7 mouse cellular contexts compared by ENCODE assay signal in the genomic region with DNA sequence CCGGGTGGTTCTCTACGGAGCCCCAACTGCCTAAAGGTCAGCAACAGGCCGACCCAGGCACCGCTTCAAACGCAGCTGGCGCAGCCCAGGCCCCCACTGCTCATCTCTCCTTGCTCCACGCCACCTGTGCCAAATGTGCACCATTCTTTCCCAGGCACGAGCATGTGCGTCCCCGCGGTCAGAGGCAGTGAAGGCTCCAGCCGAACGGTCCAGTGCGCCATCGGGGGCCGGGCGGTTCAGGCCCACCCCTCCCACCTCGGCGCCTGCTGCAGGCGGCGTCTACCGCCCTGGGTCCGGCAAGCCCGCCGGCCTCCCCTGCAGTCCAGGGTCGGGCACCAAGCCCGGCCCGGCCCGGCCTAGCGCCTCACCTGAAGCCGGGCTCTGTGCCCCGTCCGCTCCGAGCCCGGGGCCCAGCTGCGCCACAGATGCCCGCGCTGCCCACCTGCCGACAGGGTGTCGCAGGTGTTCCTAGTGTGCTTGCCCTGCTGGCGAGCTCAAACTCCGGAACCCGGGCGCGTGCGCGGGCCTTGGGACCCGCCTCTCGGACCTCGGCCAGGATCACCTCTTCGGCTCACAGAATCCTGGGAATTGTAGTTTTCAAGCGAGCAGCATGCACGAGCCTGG. TPM values are rescaled to one million over a fixed set of nuclear protein-coding genes. Genes with fewer than 3 reads are reported as not detected.
DNase-seq lines count a peak whose midpoint lies in the region; ATAC-seq and TF ChIP-seq lines count a peak whose summit lies in the region.

No protein-coding gene starts in this region.

- peaks cover 4% of the 10 kb centered on the region; the same call in 1 of the 2 replicates for H3K27me3 ChIP-seq in embryonic facial prominence, embryonic 10.5 days (replicated peaks; ENCODE audit: low read depth, poor library complexity, severe bottlenecking)
- H3K27me3 ChIP-seq in midbrain, embryonic 11.5 days (ENCODE audit: control insufficient read depth, insufficient read depth, low read length) = no peaks in the 10 kb centered on the region
- no peaks in the 10 kb centered on the region for H3K27me3 ChIP-seq in stomach, embryonic 14.5 days (ENCODE audit: control insufficient read depth, insufficient read depth, low read length)

- intact Hi-C loops in left cerebral cortex, postnatal 36 days (cut with DNase I) = no loop called here

- no peak for TF ChIP-seq CTCF in bone marrow, adult 2 months (IDR thresholded peaks at IDR 0.05; ENCODE audit: control insufficient read depth, insufficient read depth, low read length)

- H3K9ac ChIP-seq in midbrain, embryonic 11.5 days (ENCODE audit: low read length) = peak overlapping the region; percentile 82
- H3K9ac ChIP-seq in stomach, embryonic 14.5 days (replicated peaks; ENCODE audit: low read depth, low read length) = peak overlapping the region; percentile 60

- peak overlapping the region; percentile 93 for H3K4me2 ChIP-seq in midbrain, embryonic 11.5 days
- H3K4me2 ChIP-seq in stomach, embryonic 14.5 days (replicated peaks; ENCODE audit: low read depth, low read length) = peak overlapping the region; percentile 94

- no peak for TF ChIP-seq POLR2A in bone marrow, adult 2 months (IDR thresholded peaks at IDR 0.05; ENCODE audit: borderline replicate concordance, control insufficient read depth, low read depth, low read length)

- H3K27ac ChIP-seq in bone marrow, adult 2 months (ENCODE audit: control insufficient read depth, insufficient read depth, low read depth, low read length, poor library complexity) = no peak overlapping the region
- peak overlapping the region; percentile 84 for H3K27ac ChIP-seq in embryonic facial prominence, embryonic 10.5 days (replicated peaks)
- no peak overlapping the region for H3K27ac ChIP-seq in midbrain, embryonic 11.5 days (ENCODE audit: low read depth, low read length)
- no peak overlapping the region for H3K27ac ChIP-seq in stomach, embryonic 14.5 days (ENCODE audit: low read length)

- peak overlapping the region; percentile 41 for H3K4me3 ChIP-seq in bone marrow, adult 2 months (replicated peaks; ENCODE audit: control insufficient read depth, low read depth, low read length)
- H3K4me3 ChIP-seq in embryonic facial prominence, embryonic 10.5 days = peak overlapping the region; percentile 84
- H3K4me3 ChIP-seq in midbrain, embryonic 11.5 days (ENCODE audit: low read depth, low read length) = peak overlapping the region; percentile 82
- H3K4me3 ChIP-seq in stomach, embryonic 14.5 days (ENCODE audit: low read depth, low read length) = peak overlapping the region; percentile 88

- DNase-seq in embryonic facial prominence, embryonic 10.5 days (ENCODE audit: low spot score) = peak; percentile 88
- peak; percentile 89 for DNase-seq in kidney, adult 11 months
- peak; percentile 87 to 90 for DNase-seq in left cerebral cortex, postnatal 36 days (ENCODE audit: low spot score in 2 of 2)
- DNase-seq in midbrain, embryonic 11.5 days (ENCODE audit: low spot score, missing footprints) = peak; percentile 95

- H3K9me3 ChIP-seq in embryonic facial prominence, embryonic 10.5 days = no peaks in the 10 kb centered on the region
- H3K9me3 ChIP-seq in midbrain, embryonic 11.5 days (ENCODE audit: control insufficient read depth, low read length) = no peaks in the 10 kb centered on the region
- no peaks in the 10 kb centered on the region for H3K9me3 ChIP-seq in stomach, embryonic 14.5 days (ENCODE audit: control insufficient read depth, low read depth, low read length)

- H3K36me3 ChIP-seq in embryonic facial prominence, embryonic 10.5 days (replicated peaks) = peaks cover 6% of the 10 kb centered on the region; the same call in 1 of the 2 replicates
- no peaks in the 10 kb centered on the region for H3K36me3 ChIP-seq in midbrain, embryonic 11.5 days (ENCODE audit: control insufficient read depth, insufficient read depth, low read length)
- H3K36me3 ChIP-seq in stomach, embryonic 14.5 days (ENCODE audit: control insufficient read depth, insufficient read depth, low read length) = no peaks in the 10 kb centered on the region

- H3K4me1 ChIP-seq in bone marrow, adult 2 months (ENCODE audit: control insufficient read depth, insufficient read depth, low read length) = peaks cover 3% of the 10 kb centered on the region
- H3K4me1 ChIP-seq in embryonic facial prominence, embryonic 10.5 days = peaks cover 18% of the 10 kb centered on the region
- peaks cover 10% of the 10 kb centered on the region for H3K4me1 ChIP-seq in midbrain, embryonic 11.5 days (ENCODE audit: control insufficient read depth, insufficient read depth, low read length)
- no peaks in the 10 kb centered on the region for H3K4me1 ChIP-seq in stomach, embryonic 14.5 days (ENCODE audit: control insufficient read depth, insufficient read depth, low read length)

- ATAC-seq in granulocyte monocyte progenitor cell, adult 5-6 weeks (replicated peaks; ENCODE audit: poor library complexity, severe bottlenecking) = peak; percentile 40
- peak; percentile 86 for ATAC-seq in midbrain, embryonic 11.5 days (ENCODE audit: low FRiP score)
- ATAC-seq in stomach, embryonic 14.5 days (ENCODE audit: insufficient number of reproducible peaks, insufficient read depth, low FRiP score, low read depth) = peak; percentile 81; the same call in 1 of the 2 replicates

- under 1% methylated on average over 53 of the region's 53 CpGs for WGBS in bone marrow, adult 2 months
- under 1% methylated on average over 53 of the region's 53 CpGs for WGBS in embryonic facial prominence, embryonic 10.5 days
- WGBS in midbrain, embryonic 11.5 days = under 1% methylated on average over 53 of the region's 53 CpGs
- under 1% methylated on average over 53 of the region's 53 CpGs for WGBS in stomach, embryonic 14.5 days

RNA-seq across cellular contexts. Expression of a gene that starts 1.3 kb away (rescaled TPM):
- polyA plus RNA-seq in bone marrow, adult 2 months (2011; ENCODE audit: insufficient read depth, insufficient read length, low replicate concordance, missing spikeins) = 0.90 and 3.0 TPM in 2 replicates
- polyA plus RNA-seq in embryonic facial prominence, embryonic 10.5 days (2016; fragmentation: Nextera tagmentation; extraction: Ambion mirVana) = 13.5 and 13.9 TPM in 2 replicates
- 6.3 and 10.6 TPM in 2 replicates for total RNA-seq in granulocyte monocyte progenitor cell, adult 5-6 weeks (2014; fragmentation: Nextera tagmentation)
- 6.7 and 7.0 TPM in 2 replicates for total RNA-seq in granulocyte monocyte progenitor cell, adult 5-6 weeks (2017)
- total RNA-seq in left cerebral cortex, postnatal 36 days (2021) = 10 to 100 TPM; 38.0 to 38.2 TPM
- polyA plus RNA-seq in midbrain, embryonic 11.5 days (2014; fragmentation: Nextera tagmentation; extraction: Ambion mirVana) = 8.9 and 9.7 TPM in 2 replicates
- 13.0 and 13.8 TPM in 2 replicates for polyA plus RNA-seq in stomach, embryonic 14.5 days (2014; fragmentation: Nextera tagmentation; extraction: Ambion mirVana)

RNA-seq across cellular contexts. Expression of a gene that starts 44.8 kb away (rescaled TPM):
- polyA plus RNA-seq in bone marrow, adult 2 months (2011; ENCODE audit: insufficient read depth, insufficient read length, low replicate concordance, missing spikeins) = 0.36 TPM in 1 of 2 replicates, not detected in the other
- 0.37 and 0.53 TPM in 2 replicates for polyA plus RNA-seq in embryonic facial prominence, embryonic 10.5 days (2016; fragmentation: Nextera tagmentation; extraction: Ambion mirVana)
- 0.17 TPM in 1 of 2 replicates, not detected in the other for total RNA-seq in granulocyte monocyte progenitor cell, adult 5-6 weeks (2014; fragmentation: Nextera tagmentation)
- total RNA-seq in granulocyte monocyte progenitor cell, adult 5-6 weeks (2017) = 0.17 TPM in 1 of 2 replicates, not detected in the other
- 1 to 10 TPM; 5.2 to 5.4 TPM for total RNA-seq in left cerebral cortex, postnatal 36 days (2021)
- 0.23 and 0.52 TPM in 2 replicates for polyA plus RNA-seq in midbrain, embryonic 11.5 days (2014; fragmentation: Nextera tagmentation; extraction: Ambion mirVana)
- 4.0 and 4.4 TPM in 2 replicates for polyA plus RNA-seq in stomach, embryonic 14.5 days (2014; fragmentation: Nextera tagmentation; extraction: Ambion mirVana)
